Mouse (Mus musculus): ENCODE data around the gene Ybx2. TPM values are rescaled to one million over a fixed set of nuclear protein-coding genes. Genes with fewer than 3 reads are reported as not detected.
"Not testable (repeated sequence)": the region's sequence is repeated elsewhere in the genome, so short reads cannot be mapped to it uniquely, and the experiment has no call there.

Gene Ybx2
- polyA plus RNA-seq, 1 experiment from 2014 or later: 4.3 TPM

- Histone ChIP-seq H3K9me3 (replicated peaks; ENCODE audit: control insufficient read depth, low read length) (no peaks in the 10 kb centered on the region), H3K9ac (ENCODE audit: low read depth, low read length) (peak overlapping the region; percentile 94; the same call in 1 of the 2 replicates), H3K4me3 (ENCODE audit: low read depth, low read length) (peak overlapping the region; percentile 90), H3K27me3 (ENCODE audit: control insufficient read depth, insufficient read depth, low read length) (no peaks in the 10 kb centered on the region), H3K4me2 (peak overlapping the region; percentile 99), H3K4me1 (ENCODE audit: control insufficient read depth, insufficient read depth, low read length) (peaks cover 24% of the 10 kb centered on the region), H3K36me3 (ENCODE audit: control insufficient read depth, insufficient read depth, low read length) (peaks cover 57% of the 10 kb centered on the region), H3K27ac (ENCODE audit: low read depth, low read length) (no peak overlapping the region)
- ATAC-seq (replicated peaks; ENCODE audit: insufficient number of reproducible peaks, low FRiP score, low TSS enrichment): no peak
- 67% methylated on average over 15 of the region's 15 CpGs for WGBS (ENCODE audit: insufficient replicate concordance)
Observed at GRCm38 (mm10) chr11:69912716-69913530, 22.7 kb upstream of the Ybx2 start.

- Histone ChIP-seq H3K27ac (ENCODE audit: low read depth, low read length) (peak within 1 kb of the TSS; percentile 88), H3K9ac (ENCODE audit: low read depth, low read length) (peak within 1 kb of the TSS; percentile 94), H3K9me3 (replicated peaks; ENCODE audit: control insufficient read depth, low read length) (no peaks in the 10 kb centered on the region), H3K4me1 (ENCODE audit: control insufficient read depth, insufficient read depth, low read length) (peaks cover 25% of the 10 kb centered on the region), H3K4me2 (peak within 1 kb of the TSS; percentile 99), H3K27me3 (ENCODE audit: control insufficient read depth, insufficient read depth, low read length) (no peaks in the 10 kb centered on the region), H3K4me3 (ENCODE audit: low read depth, low read length) (peak within 1 kb of the TSS; percentile 90), H3K36me3 (ENCODE audit: control insufficient read depth, insufficient read depth, low read length) (peaks cover 56% of the 10 kb centered on the region)
- peak; percentile 81 for ATAC-seq (replicated peaks; ENCODE audit: insufficient number of reproducible peaks, low FRiP score, low TSS enrichment)
- 2% methylated on average over 59 of the region's 61 CpGs for WGBS (ENCODE audit: insufficient replicate concordance)
Observed at GRCm38 (mm10) chr11:69913554-69914371, 21.8 kb upstream of the Ybx2 start, which contains the start of gene Gps2. TSS of gene Gps2 (plus strand) at chr11:69913888.

GRCm38 (mm10) chr11:69914372-69914764 is 21.2 kb upstream of the Ybx2 start:
- Histone ChIP-seq H3K36me3 (ENCODE audit: control insufficient read depth, insufficient read depth, low read length) (peaks cover 50% of the 10 kb centered on the region), H3K4me2 (peak overlapping the region; percentile 99), H3K27ac (ENCODE audit: low read depth, low read length) (peak overlapping the region; percentile 88), H3K27me3 (ENCODE audit: control insufficient read depth, insufficient read depth, low read length) (no peaks in the 10 kb centered on the region), H3K9me3 (replicated peaks; ENCODE audit: control insufficient read depth, low read length) (no peaks in the 10 kb centered on the region), H3K4me3 (ENCODE audit: low read depth, low read length) (peak overlapping the region; percentile 90), H3K9ac (ENCODE audit: low read depth, low read length) (peak overlapping the region; percentile 94), H3K4me1 (ENCODE audit: control insufficient read depth, insufficient read depth, low read length) (peaks cover 31% of the 10 kb centered on the region)
- ATAC-seq (replicated peaks; ENCODE audit: insufficient number of reproducible peaks, low FRiP score, low TSS enrichment): no peak; the same call in 1 of the 2 replicates
- WGBS (ENCODE audit: insufficient replicate concordance): 1% methylated on average over 17 of the region's 17 CpGs

GRCm38 (mm10) chr11:69914917-69915430 is 20.6 kb upstream of the Ybx2 start:
- WGBS (ENCODE audit: insufficient replicate concordance): 36% methylated on average over 9 of the region's 9 CpGs
- Histone ChIP-seq H3K4me1 (ENCODE audit: control insufficient read depth, insufficient read depth, low read length) (peaks cover 33% of the 10 kb centered on the region), H3K9me3 (replicated peaks; ENCODE audit: control insufficient read depth, low read length) (no peaks in the 10 kb centered on the region), H3K4me2 (peak overlapping the region; percentile 99), H3K36me3 (ENCODE audit: control insufficient read depth, insufficient read depth, low read length) (peaks cover 44% of the 10 kb centered on the region), H3K9ac (ENCODE audit: low read depth, low read length) (peak overlapping the region; percentile 94), H3K4me3 (ENCODE audit: low read depth, low read length) (peak overlapping the region; percentile 90), H3K27me3 (ENCODE audit: control insufficient read depth, insufficient read depth, low read length) (no peaks in the 10 kb centered on the region), H3K27ac (ENCODE audit: low read depth, low read length) (no peak overlapping the region; the same call in 1 of the 2 replicates)
- no peak for ATAC-seq (replicated peaks; ENCODE audit: insufficient number of reproducible peaks, low FRiP score, low TSS enrichment)

GRCm38 (mm10) chr11:69915667-69916627 is 19.6 kb upstream of the Ybx2 start:
- peaks cover 37% of the 10 kb centered on the region for H3K36me3 ChIP-seq (ENCODE audit: control insufficient read depth, insufficient read depth, low read length)
- no peaks in the 10 kb centered on the region for H3K27me3 ChIP-seq (ENCODE audit: control insufficient read depth, insufficient read depth, low read length)
- 55% methylated on average over 5 of the region's 5 CpGs for WGBS (ENCODE audit: insufficient replicate concordance)
- ATAC-seq (replicated peaks; ENCODE audit: insufficient number of reproducible peaks, low FRiP score, low TSS enrichment): no peak
- no peaks in the 10 kb centered on the region for H3K9me3 ChIP-seq (replicated peaks; ENCODE audit: control insufficient read depth, low read length)
- peak overlapping the region; percentile 70 for H3K27ac ChIP-seq (ENCODE audit: low read depth, low read length)
- H3K4me3 ChIP-seq (ENCODE audit: low read depth, low read length): peak overlapping the region; percentile 90
- H3K9ac ChIP-seq (ENCODE audit: low read depth, low read length): peak overlapping the region; percentile 46; the same call in 1 of the 2 replicates
- H3K4me1 ChIP-seq (ENCODE audit: control insufficient read depth, insufficient read depth, low read length): peaks cover 33% of the 10 kb centered on the region
- H3K4me2 ChIP-seq: peak overlapping the region; percentile 99

- not testable (repeated sequence) for H3K27me3 ChIP-seq (ENCODE audit: control insufficient read depth, insufficient read depth, low read length); H3K9me3 ChIP-seq (replicated peaks; ENCODE audit: control insufficient read depth, low read length); ATAC-seq (replicated peaks; ENCODE audit: insufficient number of reproducible peaks, low FRiP score, low TSS enrichment); H3K9ac ChIP-seq (ENCODE audit: low read depth, low read length); H3K4me3 ChIP-seq (ENCODE audit: low read depth, low read length)
- Histone ChIP-seq H3K4me1 (ENCODE audit: control insufficient read depth, insufficient read depth, low read length) (peaks cover 33% of the 10 kb centered on the region), H3K4me2 (peak overlapping the region; percentile 21; the same call in 1 of the 2 replicates), H3K36me3 (ENCODE audit: control insufficient read depth, insufficient read depth, low read length) (peaks cover 29% of the 10 kb centered on the region), H3K27ac (ENCODE audit: low read depth, low read length) (0 out of 2 replicates have a peak overlapping the region, but pooled peaks have one; percentile 7)
- 51% methylated on average over 7 of the region's 7 CpGs for WGBS (ENCODE audit: insufficient replicate concordance)
Observed at GRCm38 (mm10) chr11:69916652-69917378, 18.8 kb upstream of the Ybx2 start.

- H3K4me2 ChIP-seq: no peak overlapping the region; the same call in none of the 2 replicates
- 82% methylated on average over 8 of the region's 8 CpGs for WGBS (ENCODE audit: insufficient replicate concordance)
- no peak for ATAC-seq (replicated peaks; ENCODE audit: insufficient number of reproducible peaks, low FRiP score, low TSS enrichment)
- no peak overlapping the region for H3K9ac ChIP-seq (ENCODE audit: low read depth, low read length)
- H3K27ac ChIP-seq (ENCODE audit: low read depth, low read length): no peak overlapping the region
- peaks cover 37% of the 10 kb centered on the region for H3K4me1 ChIP-seq (ENCODE audit: control insufficient read depth, insufficient read depth, low read length)
- no peaks in the 10 kb centered on the region for H3K9me3 ChIP-seq (replicated peaks; ENCODE audit: control insufficient read depth, low read length)
- no peak overlapping the region for H3K4me3 ChIP-seq (ENCODE audit: low read depth, low read length)
- H3K36me3 ChIP-seq (ENCODE audit: control insufficient read depth, insufficient read depth, low read length): peaks cover 23% of the 10 kb centered on the region
- no peaks in the 10 kb centered on the region for H3K27me3 ChIP-seq (ENCODE audit: control insufficient read depth, insufficient read depth, low read length)
Observed at GRCm38 (mm10) chr11:69917379-69917948, 18.1 kb upstream of the Ybx2 start.
